Mouse (Mus musculus) cortical plate, adult 2 months (tissue): ENCODE measurements around the gene Izumo1.

ENCODE experiments used
- CTCF ChIP-seq: fragments of 200-500 bp; IDR thresholded peaks from 2 replicates; pipeline ENCODE4 v1.5.1; 2011; ENCODE audit warnings: mild to moderate bottlenecking, control low read depth, low read length; ENCODE audit not compliant: insufficient read depth; ENCODE audit errors: extremely low read depth
- POLR2A ChIP-seq: fragments of 200-500 bp; IDR thresholded peaks from 2 replicates; pipeline ENCODE4 v1.6.1; 2011; ENCODE audit warnings: mild to moderate bottlenecking, low read length, control low read depth; ENCODE audit not compliant: insufficient read depth; ENCODE audit errors: extremely low read depth

GRCm38 (mm10) chr7:45571966-45572365 lies 49.6 kb upstream of the Izumo1 start:
- no peak for TF ChIP-seq CTCF
- TF ChIP-seq POLR2A: no peak
